In the genomic region with DNA sequence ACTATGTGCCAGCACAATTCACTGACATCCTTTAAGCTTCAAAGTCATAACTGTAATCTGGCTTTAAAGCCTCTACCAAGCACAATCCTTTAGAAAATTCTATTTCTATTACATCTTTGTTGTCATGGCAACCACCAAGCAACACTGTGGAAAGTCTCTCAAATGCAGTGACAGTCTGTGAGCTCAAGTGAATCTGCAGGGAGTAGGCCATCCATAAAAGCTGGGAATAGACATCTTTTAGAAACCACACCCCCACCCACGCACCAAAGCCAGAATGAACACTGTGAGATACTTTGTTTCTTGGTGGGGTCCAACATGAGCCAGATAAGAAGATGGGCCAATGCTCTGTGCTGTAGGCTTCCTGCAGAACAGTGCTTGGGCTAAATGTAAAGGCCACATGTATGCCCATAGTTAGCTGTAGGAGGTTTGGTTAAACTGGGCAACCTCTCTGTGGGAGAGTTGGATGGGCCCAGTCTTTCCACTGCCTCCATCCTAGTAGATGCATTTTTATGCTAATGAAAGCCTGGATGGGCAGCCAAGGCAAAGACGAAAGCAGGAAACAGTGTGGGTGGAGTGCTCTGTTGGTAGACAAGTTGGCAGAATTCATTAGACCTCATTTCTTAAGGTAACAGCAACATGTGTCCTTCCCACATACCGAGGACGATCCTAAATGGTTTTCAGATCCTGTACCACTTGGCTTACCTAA, we compare ENCODE assay signal across 17 mouse cellular contexts. TPM values are rescaled to one million over a fixed set of nuclear protein-coding genes. Genes with fewer than 3 reads are reported as not detected.
DNase-seq lines count a peak whose midpoint lies in the region; ATAC-seq and TF ChIP-seq lines count a peak whose summit lies in the region.
"Had no signal": no experiment of that assay in that cellular context is flagged by ENCODE, and none has a peak within 500 bp of the region (broad histone marks: within the 10 kb centered on the region; RNA-seq: fewer than 3 reads in every experiment).

No protein-coding gene starts in this region.

- H3K4me1 ChIP-seq in hindbrain, embryonic 16.5 days (ENCODE audit: control insufficient read depth, insufficient read depth, low read depth, low read length) = peaks cover 2% of the 10 kb centered on the region; the same call in 1 of the 2 replicates
- no peaks in the 10 kb centered on the region for H3K4me1 ChIP-seq in hindbrain, embryonic 10.5 days (replicated peaks)
- peaks cover 5% of the 10 kb centered on the region for H3K4me1 ChIP-seq in forebrain, embryonic 16.5 days (replicated peaks; ENCODE audit: control insufficient read depth, insufficient read depth, low read length)
- H3K4me1 ChIP-seq in midbrain, postnatal 0 days (ENCODE audit: insufficient read depth, low read length) = 0 out of 2 replicates have a peak, but pooled peaks cover 3% of the 10 kb centered on the region
- H3K4me1 ChIP-seq: limb, embryonic 15.5 days had no signal

- no peak for DNase-seq in hindbrain, embryonic 10.5 days (ENCODE audit: low spot score)
- DNase-seq in brain, adult 2 months (ENCODE audit: low read depth, low spot score) = peak; percentile 87
- peak; percentile 64 for DNase-seq in midbrain, postnatal 0 days (ENCODE audit: low spot score)
- no peak for DNase-seq in adrenal gland, postnatal 14 days
- no peak for DNase-seq in natural killer cell, adult 2 months (ENCODE audit: low spot score in 2 of 2)
- DNase-seq: adrenal gland, adult 8-10 months; cerebellum, postnatal 14 days; heart, postnatal 10 days; kidney, postnatal 10 days; layer of hippocampus, postnatal 36 days; lung, adult 18-20 months had no signal

- TF ChIP-seq CTCF in midbrain, postnatal 0 days (IDR thresholded peaks at IDR 0.05) = no peak

- no peak overlapping the region for H3K4me3 ChIP-seq in hindbrain, embryonic 16.5 days (ENCODE audit: low read length)
- no peak overlapping the region for H3K4me3 ChIP-seq in hindbrain, embryonic 10.5 days
- no peak overlapping the region for H3K4me3 ChIP-seq in forebrain, embryonic 16.5 days (replicated peaks; ENCODE audit: low read length)
- H3K4me3 ChIP-seq in midbrain, postnatal 0 days (ENCODE audit: low read depth, low read length) = no peak overlapping the region
- H3K4me3 ChIP-seq: limb, embryonic 15.5 days had no signal

- 67% methylated on average over 4 of the region's 4 CpGs for WGBS in hindbrain, embryonic 16.5 days
- WGBS in hindbrain, embryonic 10.5 days = 77% methylated on average over 4 of the region's 4 CpGs
- 73% methylated on average over 4 of the region's 4 CpGs for WGBS in forebrain, embryonic 16.5 days
- WGBS in midbrain, postnatal 0 days = 66% methylated on average over 4 of the region's 4 CpGs

- ATAC-seq in hindbrain, embryonic 16.5 days = 0 out of 2 replicates have a peak, but pooled peaks have one; percentile 56
- peak; percentile 88 for ATAC-seq in forebrain, embryonic 16.5 days
- ATAC-seq in midbrain, postnatal 0 days (ENCODE audit: low FRiP score) = peak; percentile 66
- ATAC-seq: intestine, embryonic 16.5 days had no signal

- H3K4me2 ChIP-seq in hindbrain, embryonic 16.5 days (ENCODE audit: low read length) = no peak overlapping the region
- no peak overlapping the region for H3K4me2 ChIP-seq in forebrain, embryonic 16.5 days (ENCODE audit: low read length)
- no peak overlapping the region for H3K4me2 ChIP-seq in midbrain, postnatal 0 days (ENCODE audit: low read depth, low read length, poor library complexity, severe bottlenecking)
- H3K4me2 ChIP-seq: limb, embryonic 15.5 days had no signal

- H3K27me3 ChIP-seq in hindbrain, embryonic 16.5 days (replicated peaks; ENCODE audit: control insufficient read depth, insufficient read depth, low read length) = no peaks in the 10 kb centered on the region
- H3K27me3 ChIP-seq in hindbrain, embryonic 10.5 days (ENCODE audit: insufficient read depth, poor library complexity, severe bottlenecking) = peaks cover 2% of the 10 kb centered on the region; the same call in 1 of the 2 replicates
- no peaks in the 10 kb centered on the region for H3K27me3 ChIP-seq in forebrain, embryonic 16.5 days (replicated peaks; ENCODE audit: control insufficient read depth, insufficient read depth, low read length)
- H3K27me3 ChIP-seq in midbrain, postnatal 0 days (ENCODE audit: insufficient read depth, low read length) = no peaks in the 10 kb centered on the region
- H3K27me3 ChIP-seq: limb, embryonic 15.5 days had no signal

- H3K9ac ChIP-seq in hindbrain, embryonic 16.5 days (ENCODE audit: low read depth, low read length) = no peak overlapping the region
- no peak overlapping the region for H3K9ac ChIP-seq in forebrain, embryonic 16.5 days (replicated peaks; ENCODE audit: low read depth, low read length)
- H3K9ac ChIP-seq in midbrain, postnatal 0 days (replicated peaks; ENCODE audit: low read length, poor library complexity, severe bottlenecking) = no peak overlapping the region
- H3K9ac ChIP-seq: limb, embryonic 15.5 days had no signal

- H3K36me3 ChIP-seq in hindbrain, embryonic 16.5 days (ENCODE audit: control insufficient read depth, insufficient read depth, low read length) = no peaks in the 10 kb centered on the region
- H3K36me3 ChIP-seq in hindbrain, embryonic 10.5 days = no peaks in the 10 kb centered on the region
- H3K36me3 ChIP-seq in forebrain, embryonic 16.5 days (ENCODE audit: control insufficient read depth, insufficient read depth) = no peaks in the 10 kb centered on the region
- H3K36me3 ChIP-seq in midbrain, postnatal 0 days (ENCODE audit: insufficient read depth, low read length) = no peaks in the 10 kb centered on the region
- H3K36me3 ChIP-seq: G1E; limb, embryonic 15.5 days had no signal

- no peak overlapping the region for H3K27ac ChIP-seq in hindbrain, embryonic 16.5 days (ENCODE audit: low read depth, low read length)
- no peak overlapping the region for H3K27ac ChIP-seq in hindbrain, embryonic 10.5 days
- H3K27ac ChIP-seq in forebrain, embryonic 16.5 days (ENCODE audit: low read length) = peak overlapping the region; percentile 38
- H3K27ac ChIP-seq in midbrain, postnatal 0 days (ENCODE audit: low read depth, low read length) = peak overlapping the region; percentile 12; the same call in 1 of the 2 replicates
- H3K27ac ChIP-seq: limb, embryonic 15.5 days; macrophage had no signal

- H3K9me3 ChIP-seq in hindbrain, embryonic 16.5 days (ENCODE audit: control insufficient read depth, low read length) = no peaks in the 10 kb centered on the region
- no peaks in the 10 kb centered on the region for H3K9me3 ChIP-seq in hindbrain, embryonic 10.5 days
- no peaks in the 10 kb centered on the region for H3K9me3 ChIP-seq in forebrain, embryonic 16.5 days (ENCODE audit: control insufficient read depth, low read length)
- H3K9me3 ChIP-seq in midbrain, postnatal 0 days (ENCODE audit: low read length) = no peaks in the 10 kb centered on the region
- H3K9me3 ChIP-seq: limb, embryonic 15.5 days had no signal

RNA-seq across cellular contexts. Expression of a gene that starts 5.9 kb away (rescaled TPM):
- 6.9 and 7.5 TPM in 2 replicates for polyA plus RNA-seq in hindbrain, embryonic 16.5 days (2015; fragmentation: Nextera tagmentation; extraction: Ambion mirVana)
- 1.7 and 2.0 TPM in 2 replicates for polyA plus RNA-seq in hindbrain, embryonic 10.5 days (2016; fragmentation: Nextera tagmentation; extraction: Ambion mirVana)
- 3.3 and 4.9 TPM in 2 replicates for polyA plus RNA-seq in forebrain, embryonic 16.5 days (2015; fragmentation: Nextera tagmentation; extraction: Ambion mirVana)
- total RNA-seq in midbrain, postnatal 0 days (2014; rRNA removed) = 15.2 and 17.4 TPM in 2 replicates
- 7.9 and 9.1 TPM in 2 replicates for polyA plus RNA-seq in midbrain, postnatal 0 days (2015; fragmentation: Nextera tagmentation; extraction: Ambion mirVana)
- 2.0 and 2.4 TPM in 2 replicates for total RNA-seq in adrenal gland, postnatal 14 days (2021)
- polyA plus RNA-seq: G1E had no signal

Comparison
In these comparisons a context has a peak if more than half of its experiments do, and no peak if none do; other contexts are left out.
1. H3K27ac ChIP-seq: peak in forebrain, embryonic 16.5 days (single experiment) and midbrain, postnatal 0 days (single experiment); none in hindbrain, embryonic 16.5 days (single experiment) and hindbrain, embryonic 10.5 days (single experiment).
2. DNase-seq: peak in brain, adult 2 months (single experiment) and midbrain, postnatal 0 days (single experiment); none in hindbrain, embryonic 10.5 days (single experiment), adrenal gland, postnatal 14 days (single experiment) and natural killer cell, adult 2 months (0 of 2).
3. Peak in every context shown above with its lines, with median percentiles within 50 percentile points of each other: ATAC-seq.